Mouse (Mus musculus): Measurements from ENCODE around the gene Pdpk1. TPM values are rescaled to one million over a fixed set of nuclear protein-coding genes. Genes with fewer than 3 reads are reported as not detected.

Pdpk1 gene
- polyA plus RNA-seq, 1 experiment = 39.9 TPM

- peak overlapping the region; percentile 100 for H3K27ac ChIP-seq (ENCODE audit: insufficient read depth, low read length)
- DNase-seq = peak; percentile 77 to 81
- H3K27me3 ChIP-seq (ENCODE audit: control insufficient read depth, insufficient read depth, low read length) = no peaks in the 10 kb centered on the region
- TF ChIP-seq CTCF (IDR thresholded peaks at IDR 0.05; ENCODE audit: borderline replicate concordance, insufficient read depth, low read depth, low read length) = no peak
- no peak for TF ChIP-seq POLR2A (IDR thresholded peaks at IDR 0.05; ENCODE audit: borderline replicate concordance, insufficient read depth, low read length)
- WGBS = 1% methylated on average over 41 of the region's 41 CpGs
- peaks cover 12% of the 10 kb centered on the region for H3K4me1 ChIP-seq (ENCODE audit: control insufficient read depth, insufficient read depth, low read length)
- H3K4me3 ChIP-seq (replicated peaks; ENCODE audit: insufficient read depth, low read depth, low read length) = peak overlapping the region; percentile 95
Measured at GRCm38 (mm10) chr17:24168590-24169277, 18.0 kb upstream of the Pdpk1 start.

DNA sequence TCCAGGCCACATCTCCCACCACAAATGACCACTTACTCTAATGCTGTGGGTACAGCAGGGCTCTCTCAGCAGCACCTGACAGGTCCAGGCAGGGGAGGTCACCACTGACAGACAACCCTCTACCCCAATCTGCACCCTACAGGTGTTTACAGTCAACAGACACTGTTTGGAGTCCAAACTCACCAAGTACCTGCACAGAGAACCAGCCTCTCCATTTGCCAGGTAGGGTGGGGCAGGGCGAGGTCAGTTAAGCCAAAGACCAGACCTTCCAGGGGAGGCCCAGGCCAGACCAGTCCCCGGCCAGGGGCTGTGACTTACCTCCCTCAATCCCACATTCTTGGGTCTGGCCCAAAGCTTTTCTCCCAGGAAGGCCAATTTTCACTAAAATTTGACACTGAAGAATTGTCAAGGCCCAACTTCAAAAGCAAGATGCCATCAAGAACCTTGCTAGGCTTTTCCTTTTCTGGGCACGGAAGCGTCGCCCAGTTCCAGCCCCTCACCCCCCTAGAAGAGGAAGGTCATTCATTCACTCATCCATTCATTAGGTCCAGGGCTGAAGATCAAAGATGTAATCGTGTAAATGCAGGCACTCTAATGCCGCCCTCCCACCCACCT, 17.3 kb upstream of the Pdpk1 start:
- H3K27me3 ChIP-seq (ENCODE audit: control insufficient read depth, insufficient read depth, low read length) = no peaks in the 10 kb centered on the region
- peak in 1 of 2 experiments; percentile 32 for DNase-seq
- H3K4me1 ChIP-seq (ENCODE audit: control insufficient read depth, insufficient read depth, low read length) = peaks cover 12% of the 10 kb centered on the region
- no peak for TF ChIP-seq POLR2A (IDR thresholded peaks at IDR 0.05; ENCODE audit: borderline replicate concordance, insufficient read depth, low read length)
- H3K4me3 ChIP-seq (replicated peaks; ENCODE audit: insufficient read depth, low read depth, low read length) = peak overlapping the region; percentile 95
- WGBS = 20% methylated on average over 7 of the region's 7 CpGs
- no peak overlapping the region for H3K27ac ChIP-seq (ENCODE audit: insufficient read depth, low read length)

DNA sequence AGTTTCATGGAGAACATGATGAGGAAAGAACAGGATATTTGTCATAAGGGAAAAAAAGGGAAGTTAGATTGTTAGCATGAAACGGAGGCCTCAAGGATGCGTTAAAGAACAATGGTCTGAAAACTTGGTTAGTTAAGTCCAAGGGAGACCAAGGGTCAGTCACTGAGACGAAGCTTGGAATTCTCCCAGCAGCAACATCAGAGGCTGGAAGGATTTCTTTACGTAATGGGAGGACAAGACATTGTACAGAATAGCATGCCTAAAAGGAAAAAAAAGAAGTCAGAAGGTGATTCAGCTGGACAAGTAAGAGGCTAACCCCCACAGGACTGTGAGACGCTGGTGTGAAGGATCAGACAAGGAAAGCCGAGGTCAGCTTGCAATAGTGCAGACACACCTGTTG, 16.4 kb upstream of the Pdpk1 start:
- H3K4me3 ChIP-seq (replicated peaks; ENCODE audit: insufficient read depth, low read depth, low read length) = peak overlapping the region; percentile 9
- DNase-seq = no peak
- H3K27ac ChIP-seq (ENCODE audit: insufficient read depth, low read length) = no peak overlapping the region
- WGBS = 35% methylated on average over 6 of the region's 6 CpGs
- no peak for TF ChIP-seq CTCF (IDR thresholded peaks at IDR 0.05; ENCODE audit: borderline replicate concordance, insufficient read depth, low read depth, low read length)
- TF ChIP-seq POLR2A (IDR thresholded peaks at IDR 0.05; ENCODE audit: borderline replicate concordance, insufficient read depth, low read length) = no peak
- H3K27me3 ChIP-seq (ENCODE audit: control insufficient read depth, insufficient read depth, low read length) = no peaks in the 10 kb centered on the region
- peaks cover 12% of the 10 kb centered on the region for H3K4me1 ChIP-seq (ENCODE audit: control insufficient read depth, insufficient read depth, low read length)

- Histone ChIP-seq H3K27me3 (ENCODE audit: control insufficient read depth, insufficient read depth, low read length) (no peaks in the 10 kb centered on the region), H3K4me1 (ENCODE audit: control insufficient read depth, insufficient read depth, low read length) (peaks cover 10% of the 10 kb centered on the region), H3K27ac (ENCODE audit: insufficient read depth, low read length) (no peak overlapping the region), H3K4me3 (replicated peaks; ENCODE audit: insufficient read depth, low read depth, low read length) (no peak overlapping the region)
- 56% methylated on average over 11 of the region's 11 CpGs for WGBS
- DNase-seq = no peak
- TF ChIP-seq CTCF (IDR thresholded peaks at IDR 0.05; ENCODE audit: borderline replicate concordance, insufficient read depth, low read depth, low read length) (no peak), POLR2A (IDR thresholded peaks at IDR 0.05; ENCODE audit: borderline replicate concordance, insufficient read depth, low read length) (no peak)
Measured at GRCm38 (mm10) chr17:24164566-24165259, 14.0 kb upstream of the Pdpk1 start.

DNA sequence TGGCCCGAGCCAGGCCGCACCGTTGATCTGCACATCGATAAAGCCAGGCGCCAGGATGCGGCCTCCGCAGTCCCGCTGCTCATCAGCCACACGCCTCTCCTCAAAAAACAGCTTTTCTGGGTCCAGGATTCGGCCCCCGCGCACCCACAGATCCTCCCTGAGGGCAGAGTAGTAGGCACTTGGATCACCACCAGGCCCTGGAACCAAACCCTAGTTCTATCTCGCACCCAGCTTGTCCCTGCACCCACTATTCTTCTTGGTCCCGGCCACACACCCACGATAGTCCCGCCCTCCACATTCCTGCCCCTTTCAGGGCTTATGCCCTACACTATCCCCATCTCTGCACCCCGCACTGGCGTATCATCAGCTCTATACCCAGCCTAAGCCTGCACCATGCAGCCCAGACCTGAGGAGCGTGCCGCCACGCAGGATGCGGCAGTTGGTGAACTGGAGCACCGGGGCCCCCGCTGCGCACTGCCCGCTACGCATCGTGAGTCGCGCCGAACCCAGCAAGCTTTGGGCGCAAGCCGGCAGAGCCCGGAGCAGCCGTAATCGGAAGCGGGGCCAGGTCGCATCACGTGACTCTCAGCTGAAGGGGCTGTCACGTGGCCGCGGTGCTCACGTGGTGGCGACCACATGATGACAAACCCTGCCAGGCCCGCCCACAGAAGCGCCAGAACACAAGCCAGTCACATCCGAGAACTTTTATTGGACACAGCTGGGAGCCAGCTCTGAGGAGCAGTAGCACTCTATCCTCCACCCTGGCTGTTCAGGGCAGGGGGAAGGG, 12.6 kb upstream of the Pdpk1 start, which contains the start of gene Amdhd2:
Amdhd2 (minus strand) TSS at position 591 of the 787 bp plus-strand sequence.
- Histone ChIP-seq H3K4me3 (replicated peaks; ENCODE audit: insufficient read depth, low read depth, low read length) (peak within 1 kb of the TSS; percentile 58), H3K27me3 (ENCODE audit: control insufficient read depth, insufficient read depth, low read length) (no peaks in the 10 kb centered on the region), H3K27ac (ENCODE audit: insufficient read depth, low read length) (peak within 1 kb of the TSS; percentile 32), H3K4me1 (ENCODE audit: control insufficient read depth, insufficient read depth, low read length) (peaks cover 10% of the 10 kb centered on the region)
- peak; percentile 93 to 94 for DNase-seq
- WGBS = under 1% methylated on average over 47 of the region's 47 CpGs
- TF ChIP-seq POLR2A (IDR thresholded peaks at IDR 0.05; ENCODE audit: borderline replicate concordance, insufficient read depth, low read length) = peak; percentile 55; the same call in 1 of the 2 replicates
- no peak for TF ChIP-seq CTCF (IDR thresholded peaks at IDR 0.05; ENCODE audit: borderline replicate concordance, insufficient read depth, low read depth, low read length)

DNA sequence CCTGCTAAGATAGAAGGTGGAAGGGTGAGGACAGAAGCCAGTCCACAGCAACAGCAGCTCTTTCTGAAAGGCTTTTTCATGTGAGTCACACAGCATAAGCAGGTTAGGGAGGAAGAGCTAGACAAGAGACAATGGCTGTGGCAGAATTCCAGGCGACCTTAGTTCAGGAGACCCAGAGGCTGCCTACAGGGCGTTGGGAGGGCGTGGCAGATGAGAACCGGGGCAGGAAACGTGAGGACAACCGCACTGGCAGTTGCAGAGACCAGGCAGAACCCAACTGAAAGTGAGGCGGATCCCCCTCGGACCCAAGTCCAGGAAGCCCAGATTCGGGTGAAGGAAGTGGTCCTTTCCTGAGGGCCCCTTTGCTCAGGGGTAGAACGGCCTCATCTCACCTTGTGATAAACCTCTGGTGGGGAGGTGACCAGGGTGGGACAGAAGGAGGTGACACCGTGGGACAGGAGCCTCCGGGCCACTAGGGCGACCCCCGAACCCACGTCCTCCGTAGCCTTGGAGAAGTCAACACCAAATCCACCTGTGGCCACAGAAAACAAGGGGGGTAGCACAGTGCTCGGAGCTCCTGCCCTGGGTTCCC, 12.0 kb upstream of the Pdpk1 start:
- Histone ChIP-seq H3K27ac (ENCODE audit: insufficient read depth, low read length) (peak overlapping the region; percentile 32), H3K4me3 (replicated peaks; ENCODE audit: insufficient read depth, low read depth, low read length) (peak overlapping the region; percentile 58), H3K4me1 (ENCODE audit: control insufficient read depth, insufficient read depth, low read length) (peaks cover 6% of the 10 kb centered on the region), H3K27me3 (ENCODE audit: control insufficient read depth, insufficient read depth, low read length) (no peaks in the 10 kb centered on the region)
- TF ChIP-seq POLR2A (IDR thresholded peaks at IDR 0.05; ENCODE audit: borderline replicate concordance, insufficient read depth, low read length) = no peak
- TF ChIP-seq CTCF (IDR thresholded peaks at IDR 0.05; ENCODE audit: borderline replicate concordance, insufficient read depth, low read depth, low read length) = no peak
- WGBS = 24% methylated on average over 17 of the region's 17 CpGs
- DNase-seq = peak; percentile 34 to 39

DNA sequence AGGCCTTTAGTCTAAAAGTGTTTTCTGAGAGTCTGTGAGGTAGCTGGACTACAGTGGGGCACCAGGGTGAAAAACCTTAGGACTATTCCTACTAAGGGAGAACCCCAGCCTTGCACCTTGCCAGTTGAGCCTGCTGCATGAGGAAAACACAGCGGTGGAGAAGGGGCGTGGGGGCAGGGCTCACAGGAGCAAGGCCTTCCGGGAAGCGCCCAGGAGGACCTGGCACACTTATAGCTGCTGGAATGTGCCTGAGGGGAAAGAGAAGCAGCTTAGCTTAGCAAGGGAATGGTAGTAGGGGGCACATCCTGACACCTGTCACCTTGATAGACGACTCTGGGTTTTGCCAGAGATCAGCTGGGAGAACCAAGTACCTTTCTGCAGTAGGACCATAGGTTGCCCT, 10.7 kb upstream of the Pdpk1 start:
- 82% methylated on average over 5 of the region's 5 CpGs for WGBS
- H3K27me3 ChIP-seq (ENCODE audit: control insufficient read depth, insufficient read depth, low read length) = no peaks in the 10 kb centered on the region
- no peak overlapping the region for H3K27ac ChIP-seq (ENCODE audit: insufficient read depth, low read length)
- TF ChIP-seq POLR2A (IDR thresholded peaks at IDR 0.05; ENCODE audit: borderline replicate concordance, insufficient read depth, low read length) = no peak
- TF ChIP-seq CTCF (IDR thresholded peaks at IDR 0.05; ENCODE audit: borderline replicate concordance, insufficient read depth, low read depth, low read length) = no peak
- peaks cover 5% of the 10 kb centered on the region for H3K4me1 ChIP-seq (ENCODE audit: control insufficient read depth, insufficient read depth, low read length)
- DNase-seq = no peak
- no peak overlapping the region for H3K4me3 ChIP-seq (replicated peaks; ENCODE audit: insufficient read depth, low read depth, low read length)
